Mouse (Mus musculus): ENCODE measurements at regions not wholly inside any gene's neighbourhood (a gene's known extent, or its start where the extent isn't known, plus 50 kb on each side); places are given as distances from the start of the nearest gene placed in this dataset.

DNA sequence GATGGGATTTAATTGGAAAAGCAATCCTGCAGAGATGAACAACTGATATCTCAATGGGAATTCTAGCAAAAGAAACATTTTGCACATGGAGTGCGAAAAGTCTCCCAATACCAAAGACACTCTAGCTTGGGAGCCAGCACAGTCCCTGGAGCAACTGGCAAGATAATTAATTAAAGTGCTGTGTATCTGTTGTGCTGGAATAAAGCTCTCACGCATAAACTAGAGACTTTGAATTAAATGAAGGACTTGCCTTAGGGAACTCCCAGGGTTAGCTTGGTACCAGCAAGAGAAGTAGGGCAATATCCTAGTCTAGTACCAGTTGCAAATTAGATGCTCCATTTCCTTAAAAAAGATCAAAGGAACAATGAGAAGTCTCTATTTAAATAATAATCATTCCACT lies 501.5 kb downstream of the Arl4a start:
- Histone ChIP-seq H3K9ac (replicated peaks; ENCODE audit: low read depth, low read length) (no peak overlapping the region), H3K4me2 (replicated peaks; ENCODE audit: low read depth, low read length) (no peak overlapping the region), H3K4me3 (ENCODE audit: low read depth, low read length) (no peak overlapping the region), H3K4me1 (ENCODE audit: control insufficient read depth, insufficient read depth, low read length) (no peaks in the 10 kb centered on the region), H3K9me3 (ENCODE audit: control insufficient read depth, low read depth, low read length) (no peaks in the 10 kb centered on the region), H3K36me3 (ENCODE audit: control insufficient read depth, insufficient read depth, low read length) (no peaks in the 10 kb centered on the region), H3K27ac (ENCODE audit: low read length) (no peak overlapping the region), H3K27me3 (ENCODE audit: control insufficient read depth, insufficient read depth, low read length) (no peaks in the 10 kb centered on the region)
- no peak for ATAC-seq (ENCODE audit: insufficient number of reproducible peaks, insufficient read depth, low FRiP score, low read depth)
- 69% methylated on average over 2 of the region's 2 CpGs for WGBS

DNA sequence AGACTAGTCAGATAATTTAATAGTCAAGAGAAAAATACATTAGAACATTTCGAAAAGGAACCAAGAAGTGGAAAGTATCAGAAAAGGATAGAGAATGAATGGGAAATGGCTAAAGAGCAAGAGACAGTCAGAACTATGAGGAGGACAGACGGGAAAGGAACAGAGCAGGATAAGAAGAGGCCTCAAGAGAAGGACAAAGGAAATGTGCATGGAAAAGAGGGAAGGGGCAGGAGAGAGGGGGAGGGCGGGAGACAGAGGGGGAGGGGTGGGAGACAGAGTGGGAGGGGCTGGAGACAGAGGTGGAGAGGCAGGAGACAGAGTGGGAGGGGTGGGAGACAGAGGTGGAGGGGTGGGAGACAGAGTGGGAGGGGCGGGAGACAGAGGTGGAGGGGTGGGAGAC lies 509.7 kb downstream of the Arl4a start:
- Histone ChIP-seq H3K27me3 (ENCODE audit: control insufficient read depth, insufficient read depth, low read length) (no peaks in the 10 kb centered on the region), H3K36me3 (ENCODE audit: control insufficient read depth, insufficient read depth, low read length) (no peaks in the 10 kb centered on the region), H3K4me2 (replicated peaks; ENCODE audit: low read depth, low read length) (no peak overlapping the region), H3K9ac (replicated peaks; ENCODE audit: low read depth, low read length) (no peak overlapping the region), H3K9me3 (ENCODE audit: control insufficient read depth, low read depth, low read length) (no peaks in the 10 kb centered on the region), H3K27ac (ENCODE audit: low read length) (no peak overlapping the region), H3K4me1 (ENCODE audit: control insufficient read depth, insufficient read depth, low read length) (no peaks in the 10 kb centered on the region), H3K4me3 (ENCODE audit: low read depth, low read length) (no peak overlapping the region)
- ATAC-seq (ENCODE audit: insufficient number of reproducible peaks, insufficient read depth, low FRiP score, low read depth), result no peak
- WGBS, result 61% methylated on average over 4 of the region's 4 CpGs

GRCm38 (mm10) chr12:39527216-39527600 lies 510.6 kb downstream of the Arl4a start:
- no peaks in the 10 kb centered on the region for H3K9me3 ChIP-seq (ENCODE audit: control insufficient read depth, low read depth, low read length)
- H3K36me3 ChIP-seq (ENCODE audit: control insufficient read depth, insufficient read depth, low read length), result no peaks in the 10 kb centered on the region
- no peaks in the 10 kb centered on the region for H3K27me3 ChIP-seq (ENCODE audit: control insufficient read depth, insufficient read depth, low read length)
- 82% methylated on average over 3 of the region's 3 CpGs for WGBS
- no peak overlapping the region for H3K4me2 ChIP-seq (replicated peaks; ENCODE audit: low read depth, low read length)
- no peaks in the 10 kb centered on the region for H3K4me1 ChIP-seq (ENCODE audit: control insufficient read depth, insufficient read depth, low read length)
- H3K27ac ChIP-seq (ENCODE audit: low read length), result no peak overlapping the region
- no peak overlapping the region for H3K4me3 ChIP-seq (ENCODE audit: low read depth, low read length)
- ATAC-seq (ENCODE audit: insufficient number of reproducible peaks, insufficient read depth, low FRiP score, low read depth), result no peak
- H3K9ac ChIP-seq (replicated peaks; ENCODE audit: low read depth, low read length), result no peak overlapping the region

DNA sequence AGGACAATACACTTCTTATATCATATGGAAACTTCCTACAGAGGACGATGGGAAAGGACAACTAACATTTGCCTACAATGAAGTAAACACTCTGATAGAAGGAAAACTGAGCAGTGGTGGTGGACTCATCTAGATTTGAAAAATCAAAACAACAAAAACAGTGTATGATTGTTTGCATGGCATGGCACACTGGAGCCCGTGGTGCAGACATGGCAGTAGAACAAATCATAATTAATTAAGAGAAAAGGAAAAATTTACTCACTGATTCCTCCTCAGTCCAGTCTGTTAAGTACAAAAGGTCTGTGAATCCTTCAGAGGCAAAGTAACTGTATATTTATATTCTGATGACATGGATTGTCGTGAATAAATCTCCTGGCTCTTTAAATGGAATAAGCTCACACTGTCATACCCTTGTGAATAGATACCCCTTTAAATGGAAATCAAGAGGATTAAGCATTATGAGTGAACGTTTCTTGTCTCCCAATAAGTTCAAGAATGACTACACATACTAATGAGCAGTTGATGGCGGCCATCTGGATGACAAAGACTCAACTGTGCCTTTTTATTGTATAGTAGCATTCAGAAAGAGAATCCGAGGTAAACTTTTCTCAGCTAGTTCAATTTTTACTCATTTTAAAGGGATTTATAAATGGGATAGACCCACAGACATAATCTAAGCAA lies 511.1 kb downstream of the Arl4a start:
- no peaks in the 10 kb centered on the region for H3K9me3 ChIP-seq (ENCODE audit: control insufficient read depth, low read depth, low read length)
- H3K4me3 ChIP-seq (ENCODE audit: low read depth, low read length), result no peak overlapping the region
- 70% methylated on average over 6 of the region's 6 CpGs for WGBS
- no peaks in the 10 kb centered on the region for H3K27me3 ChIP-seq (ENCODE audit: control insufficient read depth, insufficient read depth, low read length)
- no peak for ATAC-seq (ENCODE audit: insufficient number of reproducible peaks, insufficient read depth, low FRiP score, low read depth)
- H3K27ac ChIP-seq (ENCODE audit: low read length), result no peak overlapping the region
- no peak overlapping the region for H3K9ac ChIP-seq (replicated peaks; ENCODE audit: low read depth, low read length)
- no peaks in the 10 kb centered on the region for H3K4me1 ChIP-seq (ENCODE audit: control insufficient read depth, insufficient read depth, low read length)
- no peaks in the 10 kb centered on the region for H3K36me3 ChIP-seq (ENCODE audit: control insufficient read depth, insufficient read depth, low read length)
- no peak overlapping the region for H3K4me2 ChIP-seq (replicated peaks; ENCODE audit: low read depth, low read length)

DNA sequence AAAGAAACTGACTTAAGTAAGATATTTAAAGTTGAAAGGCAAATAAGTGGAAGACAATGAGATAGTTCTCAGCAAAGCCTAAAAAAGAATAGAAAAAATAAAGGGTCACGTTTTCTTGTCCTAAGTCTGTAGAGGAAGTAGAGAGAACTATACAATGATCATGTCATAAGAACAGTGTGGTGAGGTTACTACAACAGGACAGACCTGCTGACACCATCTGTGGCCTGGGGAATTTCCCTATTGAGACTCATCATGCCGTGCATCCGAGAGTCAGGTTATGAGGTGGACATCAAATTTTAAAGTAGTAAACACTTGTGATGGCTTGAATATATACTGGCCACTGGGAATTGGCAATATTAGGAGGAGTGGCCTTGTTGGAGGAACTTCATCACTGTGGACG lies 522.1 kb downstream of the Arl4a start:
- no peaks in the 10 kb centered on the region for H3K27me3 ChIP-seq (ENCODE audit: control insufficient read depth, insufficient read depth, low read length)
- no peaks in the 10 kb centered on the region for H3K4me1 ChIP-seq (ENCODE audit: control insufficient read depth, insufficient read depth, low read length)
- H3K36me3 ChIP-seq (ENCODE audit: control insufficient read depth, insufficient read depth, low read length), result no peaks in the 10 kb centered on the region
- WGBS, result 86% methylated on average over 4 of the region's 4 CpGs
- no peak overlapping the region for H3K9ac ChIP-seq (replicated peaks; ENCODE audit: low read depth, low read length)
- no peak overlapping the region for H3K4me3 ChIP-seq (ENCODE audit: low read depth, low read length)
- H3K4me2 ChIP-seq (replicated peaks; ENCODE audit: low read depth, low read length), result no peak overlapping the region
- H3K9me3 ChIP-seq (ENCODE audit: control insufficient read depth, low read depth, low read length), result no peaks in the 10 kb centered on the region
- ATAC-seq (ENCODE audit: insufficient number of reproducible peaks, insufficient read depth, low FRiP score, low read depth), result no peak
- H3K27ac ChIP-seq (ENCODE audit: low read length), result no peak overlapping the region

- 85% methylated on average over 5 of the region's 5 CpGs for whole genome bisulfite sequencing
- H3K9ac ChIP-seq (replicated peaks; ENCODE audit: low read depth, low read length), result no peak overlapping the region
- H3K9me3 ChIP-seq (ENCODE audit: control insufficient read depth, low read depth, low read length), result no peaks in the 10 kb centered on the region
- no peaks in the 10 kb centered on the region for H3K36me3 ChIP-seq (ENCODE audit: control insufficient read depth, insufficient read depth, low read length)
- ATAC-seq (ENCODE audit: insufficient number of reproducible peaks, insufficient read depth, low FRiP score, low read depth), result no peak
- H3K27me3 ChIP-seq (ENCODE audit: control insufficient read depth, insufficient read depth, low read length), result no peaks in the 10 kb centered on the region
- no peak overlapping the region for H3K27ac ChIP-seq (ENCODE audit: low read length)
- no peaks in the 10 kb centered on the region for H3K4me1 ChIP-seq (ENCODE audit: control insufficient read depth, insufficient read depth, low read length)
- H3K4me2 ChIP-seq (replicated peaks; ENCODE audit: low read depth, low read length), result no peak overlapping the region
- no peak overlapping the region for H3K4me3 ChIP-seq (ENCODE audit: low read depth, low read length)
These were observed 527.0 kb downstream of the Arl4a start for GRCm38 (mm10) chr12:39510855-39511254.

- Histone ChIP-seq H3K4me2 (replicated peaks; ENCODE audit: low read depth, low read length) (no peak overlapping the region), H3K36me3 (ENCODE audit: control insufficient read depth, insufficient read depth, low read length) (no peaks in the 10 kb centered on the region), H3K9me3 (ENCODE audit: control insufficient read depth, low read depth, low read length) (no peaks in the 10 kb centered on the region), H3K4me3 (ENCODE audit: low read depth, low read length) (no peak overlapping the region), H3K9ac (replicated peaks; ENCODE audit: low read depth, low read length) (no peak overlapping the region), H3K27me3 (ENCODE audit: control insufficient read depth, insufficient read depth, low read length) (no peaks in the 10 kb centered on the region), H3K4me1 (ENCODE audit: control insufficient read depth, insufficient read depth, low read length) (no peaks in the 10 kb centered on the region), H3K27ac (ENCODE audit: low read length) (no peak overlapping the region)
- 25% methylated on average over 13 of the region's 13 CpGs for WGBS
- no peak for ATAC-seq (ENCODE audit: insufficient number of reproducible peaks, insufficient read depth, low FRiP score, low read depth)
These were observed 527.6 kb downstream of the Arl4a start for GRCm38 (mm10) chr12:39510073-39510812.

- H3K4me2 ChIP-seq (replicated peaks; ENCODE audit: low read depth, low read length), result no peak overlapping the region
- H3K4me3 ChIP-seq (ENCODE audit: low read depth, low read length), result no peak overlapping the region
- no peaks in the 10 kb centered on the region for H3K4me1 ChIP-seq (ENCODE audit: control insufficient read depth, insufficient read depth, low read length)
- WGBS, result 30% methylated on average over 2 of the region's 2 CpGs
- H3K36me3 ChIP-seq (ENCODE audit: control insufficient read depth, insufficient read depth, low read length), result no peaks in the 10 kb centered on the region
- ATAC-seq (ENCODE audit: insufficient number of reproducible peaks, insufficient read depth, low FRiP score, low read depth), result no peak
- H3K27ac ChIP-seq (ENCODE audit: low read length), result no peak overlapping the region
- H3K9me3 ChIP-seq (ENCODE audit: control insufficient read depth, low read depth, low read length), result no peaks in the 10 kb centered on the region
- H3K9ac ChIP-seq (replicated peaks; ENCODE audit: low read depth, low read length), result no peak overlapping the region
- H3K27me3 ChIP-seq (ENCODE audit: control insufficient read depth, insufficient read depth, low read length), result no peaks in the 10 kb centered on the region
These were observed 541.6 kb downstream of the Arl4a start for GRCm38 (mm10) chr12:39496203-39496602.

Measured in stomach, embryonic 14.5 days (tissue).